Mouse (Mus musculus) heart, embryonic 16.5 days (tissue): ENCODE measurements around the gene Dctn2. TPM values are rescaled to one million over a fixed set of nuclear protein-coding genes. Genes with fewer than 3 reads are reported as not detected.
"Not testable (repeated sequence)": the region's sequence is repeated elsewhere in the genome, so short reads cannot be mapped to it uniquely, and the experiment has no call there.

ENCODE experiments used
- ATAC-seq: fragments of 200-750 bp; cut with Nextera tagmentation; replicated peaks from 2 replicates; pipeline ENCODE4 v1.8.0; 2017; ENCODE audit warnings: moderate number of reproducible peaks; ENCODE audit not compliant: insufficient read depth, low FRiP score; ENCODE audit errors: extremely low read depth
- H3K27ac ChIP-seq: fragments of 300-500 bp; sonication (generic); 2 replicates; pipeline ENCODE4 v1.5.1; 2014; ENCODE audit warnings: mild to moderate bottlenecking, low read length, control low read depth, moderate library complexity
- H3K27me3 ChIP-seq: fragments of 300-500 bp; sonication (generic); 2 replicates; pipeline ENCODE4 v1.6.1; 2014; ENCODE audit warnings: low read length, mixed read lengths; ENCODE audit not compliant: control insufficient read depth, insufficient read depth
- H3K36me3 ChIP-seq: fragments of 300-500 bp; sonication (generic); 2 replicates; pipeline ENCODE4 v1.6.1; 2014; ENCODE audit not compliant: control insufficient read depth, insufficient read depth
- H3K4me1 ChIP-seq: fragments of 300-500 bp; sonication (generic); 2 replicates; pipeline ENCODE4 v1.6.1; 2014; ENCODE audit warnings: low read length, mixed read lengths; ENCODE audit not compliant: control insufficient read depth, insufficient read depth
- H3K4me2 ChIP-seq: fragments of 300-500 bp; sonication (generic); 2 replicates; pipeline ENCODE4 v1.6.1; 2014; ENCODE audit warnings: low read depth, mild to moderate bottlenecking, control low read depth, low read length
- H3K4me3 ChIP-seq: fragments of 300-500 bp; sonication (generic); 2 replicates; pipeline ENCODE4 v1.5.1; 2014; ENCODE audit warnings: mild to moderate bottlenecking, control low read depth, low read length
- H3K9ac ChIP-seq: fragments of 300-500 bp; sonication (generic); 2 replicates; pipeline ENCODE4 v1.6.1; 2014; ENCODE audit warnings: low read length, control low read depth
- H3K9me3 ChIP-seq: fragments of 300-500 bp; sonication (generic); replicated peaks from 2 replicates; pipeline ENCODE4 v1.6.1; 2016; ENCODE audit warnings: low read length; ENCODE audit not compliant: control insufficient read depth
- WGBS: fragments of 180-500 bp; shearing (Covaris S2); extraction: QIAGEN DNeasy Blood & Tissue Kit; methylation state at CpG from one replicate; pipeline ENCODE4 v1.1.7; 2014; 5-methylcytosine and 5-hydroxymethylcytosine counted together
- polyA plus RNA-seq: library from polyadenylated mRNA; unstranded; fragments of >200 nt; fragmentation: Nextera tagmentation; extraction: Ambion mirVana; gene quantifications from 2 replicates; pipeline ENCODE4 v1.2.1, GENCODE M21; 2015

The Dctn2 gene
- polyA plus RNA-seq, 1 experiment from 2014 or later = 148 TPM

DNA sequence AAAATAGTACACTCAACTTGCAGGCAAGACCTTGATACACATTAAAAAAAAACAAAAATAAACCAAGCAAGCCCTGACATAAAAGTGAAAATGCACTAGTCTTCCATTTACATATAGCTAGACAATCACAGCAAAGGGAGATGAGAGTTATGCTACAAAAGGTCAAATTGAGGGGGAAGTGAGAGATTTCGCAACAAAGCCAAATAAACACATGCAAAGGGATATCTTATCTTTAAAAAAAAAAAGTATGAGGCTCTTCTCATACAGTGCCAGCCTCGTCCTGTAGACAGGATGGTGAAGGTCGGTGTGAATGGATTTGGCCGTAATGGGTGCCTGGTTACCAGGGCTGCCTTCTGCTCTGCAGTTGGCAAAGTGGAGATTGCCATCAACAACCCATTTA is 46.7 kb downstream of the Dctn2 start:
- Histone ChIP-seq H3K27me3 (no peaks in the 10 kb centered on the region), H3K27ac (no peak overlapping the region), H3K9ac (no peak overlapping the region), H3K36me3 (peaks cover 10% of the 10 kb centered on the region), H3K9me3 (no peaks in the 10 kb centered on the region), H3K4me2 (no peak overlapping the region), H3K4me1 (peaks cover 11% of the 10 kb centered on the region), H3K4me3 (no peak overlapping the region)
- WGBS = 51% methylated on average over 4 of the region's 4 CpGs
- ATAC-seq = no peak

DNA sequence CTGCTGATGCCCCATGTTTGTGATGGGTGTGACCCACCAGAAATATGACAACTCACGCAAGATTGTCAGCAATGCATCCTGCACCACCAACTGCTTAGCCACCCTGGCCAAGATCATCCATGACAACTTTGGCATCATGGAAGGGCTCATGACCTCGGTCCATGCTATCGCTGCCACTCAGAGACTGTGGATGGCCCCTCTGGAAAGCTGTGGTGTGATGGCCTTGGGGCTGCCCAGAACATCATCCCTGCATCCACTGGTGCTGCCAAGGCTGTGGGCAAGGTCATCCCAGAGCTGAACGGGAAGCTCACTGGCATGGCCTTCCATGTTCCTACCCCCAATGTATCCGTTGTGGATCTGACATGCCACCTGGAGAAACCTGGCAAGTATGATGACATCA is 47.3 kb downstream of the Dctn2 start:
- not testable (repeated sequence) for H3K27me3 ChIP-seq, ATAC-seq, H3K36me3 ChIP-seq, H3K4me2 ChIP-seq, H3K27ac ChIP-seq, H3K9me3 ChIP-seq, H3K9ac ChIP-seq, H3K4me3 ChIP-seq
- 87% methylated on average over 5 of the region's 5 CpGs for WGBS
- peaks cover 11% of the 10 kb centered on the region for H3K4me1 ChIP-seq

DNA sequence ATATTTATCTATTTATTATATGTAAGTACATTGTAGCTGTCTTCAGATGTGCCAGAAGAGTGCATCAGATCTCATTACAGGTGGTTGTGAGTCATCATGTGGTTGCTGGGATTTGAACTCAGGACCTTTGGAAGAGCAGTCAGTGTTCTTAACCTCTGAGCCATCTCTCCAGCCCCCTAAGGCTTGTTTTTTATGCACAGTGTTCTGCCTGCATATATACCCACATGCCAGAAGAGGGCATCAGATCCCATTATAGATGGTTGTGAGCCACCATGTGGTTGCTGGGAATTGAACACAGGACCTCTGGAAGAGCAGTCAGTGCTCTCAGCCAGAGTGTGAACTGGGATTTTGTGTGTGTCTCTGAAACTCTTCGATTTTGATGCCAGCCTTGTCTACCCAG is 48.8 kb downstream of the Dctn2 start:
- ATAC-seq, H3K4me3 ChIP-seq, H3K36me3 ChIP-seq, H3K9ac ChIP-seq, H3K9me3 ChIP-seq, H3K4me2 ChIP-seq, H3K27ac ChIP-seq, H3K27me3 ChIP-seq: not testable (repeated sequence)
- 73% methylated on average over 1 of the region's 1 CpGs for WGBS
- H3K4me1 ChIP-seq = peaks cover 11% of the 10 kb centered on the region

DNA sequence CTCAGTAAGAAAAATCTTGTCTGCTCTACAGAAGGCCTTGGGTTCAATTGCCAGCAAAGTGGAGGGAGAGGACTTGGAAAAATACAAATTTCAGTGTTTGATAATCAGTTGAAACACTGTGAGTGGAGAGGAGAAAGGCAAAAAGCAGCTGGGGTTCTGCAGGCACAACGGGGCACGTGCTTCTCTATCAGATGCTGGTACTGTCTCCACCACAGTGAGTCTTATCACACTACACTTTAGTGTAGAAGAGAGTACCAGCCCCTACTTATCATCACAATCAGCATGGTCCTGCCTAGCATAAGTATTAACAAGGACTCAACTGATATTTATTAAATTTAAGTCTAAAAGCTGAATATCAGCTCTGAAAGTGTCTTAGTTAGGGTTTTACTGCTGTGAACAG is 51.1 kb downstream of the Dctn2 start:
- no peaks in the 10 kb centered on the region for H3K9me3 ChIP-seq
- no peaks in the 10 kb centered on the region for H3K36me3 ChIP-seq
- peaks cover 3% of the 10 kb centered on the region; the same call in 1 of the 2 replicates for H3K4me1 ChIP-seq
- ATAC-seq = no peak
- H3K27ac ChIP-seq = no peak overlapping the region
- WGBS = 75% methylated on average over 2 of the region's 2 CpGs
- no peak overlapping the region for H3K4me2 ChIP-seq
- H3K27me3 ChIP-seq = no peaks in the 10 kb centered on the region
- no peak overlapping the region for H3K4me3 ChIP-seq
- H3K9ac ChIP-seq = no peak overlapping the region

DNA sequence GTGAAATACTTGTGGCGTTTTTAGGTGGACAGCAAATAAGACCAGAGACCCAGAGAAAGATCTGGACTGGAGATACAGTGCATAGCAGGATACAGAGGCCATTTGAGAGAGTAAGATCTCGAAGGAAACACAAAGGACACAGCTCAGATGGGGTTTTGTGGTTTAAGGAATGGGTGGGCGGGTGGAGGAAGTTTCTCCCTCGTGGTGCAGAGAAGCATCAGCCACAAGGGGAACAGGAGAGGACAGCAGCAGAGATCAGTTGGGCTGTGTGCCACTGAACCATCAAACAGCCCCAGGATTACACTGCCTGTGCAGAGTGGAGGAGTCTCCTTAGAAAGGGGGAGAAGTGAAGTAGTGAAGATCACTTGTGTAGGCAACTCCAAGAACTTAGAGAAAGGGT is 51.8 kb downstream of the Dctn2 start:
- H3K9ac ChIP-seq = no peak overlapping the region
- ATAC-seq = no peak
- H3K4me1 ChIP-seq = no peaks in the 10 kb centered on the region
- H3K4me3 ChIP-seq = no peak overlapping the region
- H3K9me3 ChIP-seq = no peaks in the 10 kb centered on the region
- H3K27me3 ChIP-seq = no peaks in the 10 kb centered on the region
- H3K4me2 ChIP-seq = no peak overlapping the region
- H3K36me3 ChIP-seq = no peaks in the 10 kb centered on the region
- WGBS = 34% methylated on average over 4 of the region's 4 CpGs
- no peak overlapping the region for H3K27ac ChIP-seq

DNA sequence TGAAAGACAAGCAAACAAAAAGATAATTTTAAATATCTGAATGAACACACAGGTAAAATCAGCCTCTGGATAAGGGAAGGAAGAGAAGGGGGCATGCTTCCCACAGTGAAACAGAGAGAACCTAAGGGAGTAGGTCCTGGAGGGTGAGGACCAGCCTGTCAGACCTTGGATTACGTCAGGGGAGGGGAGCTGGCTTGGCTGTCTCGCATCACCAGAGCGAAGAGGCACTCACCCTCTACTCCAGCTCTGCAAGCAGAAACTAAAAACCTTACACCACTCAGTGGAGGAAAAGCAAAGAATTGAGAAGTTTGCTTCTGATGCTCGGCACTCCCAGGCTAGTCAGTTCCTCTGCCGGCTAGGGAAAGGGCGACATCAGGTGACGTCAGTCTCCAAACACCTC is 53.8 kb downstream of the Dctn2 start:
- ATAC-seq = no peak
- H3K36me3 ChIP-seq = no peaks in the 10 kb centered on the region
- peaks cover 7% of the 10 kb centered on the region; the same call in 1 of the 2 replicates for H3K27me3 ChIP-seq
- WGBS = 67% methylated on average over 7 of the region's 7 CpGs
- no peak overlapping the region for H3K27ac ChIP-seq
- H3K4me1 ChIP-seq = no peaks in the 10 kb centered on the region
- no peak overlapping the region for H3K4me2 ChIP-seq
- no peak overlapping the region for H3K4me3 ChIP-seq
- H3K9me3 ChIP-seq = no peaks in the 10 kb centered on the region
- H3K9ac ChIP-seq = no peak overlapping the region

DNA sequence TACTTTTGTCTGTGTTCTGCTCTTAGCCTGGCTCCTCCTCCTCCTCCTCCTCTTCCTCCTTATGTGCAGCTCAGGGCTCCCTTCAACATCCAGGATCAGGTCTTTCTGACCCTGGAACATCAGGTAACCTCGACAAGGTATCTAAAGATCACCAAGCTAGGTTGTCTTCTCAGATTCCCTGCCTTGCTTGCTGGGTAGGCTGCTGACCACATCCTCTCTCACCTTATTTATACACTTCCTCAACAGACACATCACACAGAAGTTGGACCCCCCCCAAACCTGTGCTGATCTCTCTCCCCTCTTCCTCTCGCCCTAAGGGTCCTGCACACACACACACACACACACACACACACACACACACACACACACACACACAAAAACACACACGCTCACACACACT is 55.5 kb downstream of the Dctn2 start, which contains the start of gene Arhgap9:
Gene Arhgap9 (plus strand): TSS at position 344 of the 400 bp plus-strand sequence.
- no peak within 1 kb of the TSS for H3K4me3 ChIP-seq
- no peak within 1 kb of the TSS for H3K4me2 ChIP-seq
- H3K9me3 ChIP-seq = no peaks in the 10 kb centered on the region
- WGBS = 70% methylated on average over 3 of the region's 3 CpGs
- H3K4me1 ChIP-seq = peaks cover 8% of the 10 kb centered on the region
- H3K27me3 ChIP-seq = peaks cover 18% of the 10 kb centered on the region
- no peak within 1 kb of the TSS for H3K9ac ChIP-seq
- H3K36me3 ChIP-seq = no peaks in the 10 kb centered on the region
- no peak for ATAC-seq
- no peak within 1 kb of the TSS for H3K27ac ChIP-seq

DNA sequence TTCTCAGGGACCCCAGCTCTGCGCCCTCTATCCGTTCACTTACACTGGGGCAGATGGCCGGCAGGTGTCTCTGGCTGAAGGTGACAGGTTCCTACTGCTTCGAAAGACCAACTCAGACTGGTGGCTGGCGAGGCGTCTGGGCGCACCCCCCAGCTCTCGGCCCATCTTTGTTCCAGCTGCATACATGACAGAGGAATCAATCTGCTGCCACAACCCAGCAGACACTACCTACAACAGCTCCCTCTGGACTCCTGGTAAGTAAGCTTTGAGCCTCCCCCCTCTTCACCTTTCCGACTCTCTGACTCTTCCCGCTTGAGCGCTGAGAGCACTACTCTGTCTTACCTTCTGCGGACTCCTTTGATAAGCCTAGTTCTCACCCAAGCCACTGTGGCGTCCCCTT is 56.0 kb downstream of the Dctn2 start:
- H3K27ac ChIP-seq = no peak overlapping the region

DNA sequence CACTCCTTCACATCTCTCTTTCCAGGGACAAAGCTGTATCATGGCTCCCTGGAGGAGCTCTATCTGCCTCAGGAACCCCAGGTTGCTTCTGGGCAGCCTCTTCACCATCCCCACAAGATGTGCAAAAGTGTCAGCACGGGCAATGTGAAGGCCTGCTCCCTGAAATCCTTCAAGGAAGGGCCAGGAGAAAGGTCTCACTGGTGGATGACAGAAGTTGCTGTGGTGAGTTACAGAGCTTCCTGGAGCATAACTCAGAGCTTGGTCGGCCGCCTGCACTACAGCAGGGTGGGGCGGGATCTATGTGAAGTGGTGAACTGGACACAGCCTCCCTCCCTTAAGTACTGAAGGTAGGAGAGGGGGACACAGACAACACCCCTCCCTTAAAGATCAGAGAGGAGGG is 56.5 kb downstream of the Dctn2 start:
- Histone ChIP-seq H3K9ac (no peak overlapping the region), H3K36me3 (no peaks in the 10 kb centered on the region), H3K27ac (no peak overlapping the region), H3K9me3 (peaks cover 3% of the 10 kb centered on the region; the same call in 1 of the 2 replicates), H3K4me2 (no peak overlapping the region), H3K4me3 (no peak overlapping the region), H3K4me1 (peaks cover 11% of the 10 kb centered on the region), H3K27me3 (peaks cover 28% of the 10 kb centered on the region)
- 63% methylated on average over 4 of the region's 4 CpGs for WGBS
- no peak for ATAC-seq

More for the DNA sequence above, 56.0 kb downstream of the Dctn2 start:
- Histone ChIP-seq H3K4me2 (no peak overlapping the region), H3K9me3 (peaks cover 2% of the 10 kb centered on the region; the same call in 1 of the 2 replicates), H3K9ac (no peak overlapping the region), H3K27me3 (peaks cover 23% of the 10 kb centered on the region), H3K4me3 (no peak overlapping the region), H3K4me1 (peaks cover 11% of the 10 kb centered on the region), H3K36me3 (no peaks in the 10 kb centered on the region)
- WGBS = 54% methylated on average over 13 of the region's 13 CpGs
- no peak for ATAC-seq
